8 mouse cellular contexts compared by ENCODE assay signal in the genomic region with DNA sequence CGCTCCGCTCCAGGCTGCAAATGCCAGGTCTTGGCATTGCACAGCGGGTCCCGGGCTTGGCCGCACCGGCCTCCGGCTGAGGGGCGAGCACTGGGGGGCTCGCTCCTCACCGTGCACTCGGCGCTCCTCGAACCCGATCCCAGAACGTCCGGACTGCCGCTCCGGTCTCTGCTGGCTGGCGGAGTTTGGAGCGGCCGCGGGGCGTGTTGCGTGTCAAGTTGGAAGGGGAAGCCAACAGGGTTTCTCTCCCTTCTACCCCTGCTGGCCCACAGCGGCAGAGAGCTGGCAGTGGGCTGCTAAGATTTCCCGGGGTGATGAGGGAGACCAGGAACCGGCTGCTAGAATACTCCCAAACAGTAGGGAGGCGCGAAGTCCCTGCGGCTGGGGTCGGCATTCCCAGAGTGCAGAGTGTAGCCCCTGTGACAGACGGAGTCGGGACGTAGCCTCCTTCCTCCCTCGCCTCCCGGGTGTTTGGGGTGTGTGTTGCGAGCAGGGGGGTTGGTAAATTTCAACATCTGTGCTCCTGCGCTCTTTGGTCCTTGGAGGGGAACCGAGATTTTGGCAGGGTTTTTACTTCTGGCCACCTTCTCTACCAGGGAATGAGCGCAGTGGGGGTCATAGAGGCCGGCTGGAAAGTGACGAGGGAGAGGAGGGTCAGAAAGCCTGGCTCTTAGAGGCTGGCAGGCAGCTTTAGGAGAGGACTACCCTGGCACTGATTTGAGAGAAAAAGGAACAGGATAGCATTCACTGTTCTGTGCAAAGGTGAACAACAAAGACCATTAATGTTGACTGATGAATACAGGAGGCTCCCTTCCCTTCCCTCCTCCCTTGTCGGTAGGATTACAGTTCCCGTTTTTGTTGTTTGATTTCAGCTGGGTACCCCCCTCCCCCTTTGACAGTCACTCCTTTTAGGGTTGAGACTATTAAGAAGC. TPM values are rescaled to one million over a fixed set of nuclear protein-coding genes. Genes with fewer than 3 reads are reported as not detected.
DNase-seq lines count a peak whose midpoint lies in the region; ATAC-seq and TF ChIP-seq lines count a peak whose summit lies in the region.

No protein-coding gene starts in this region.

- no peak for TF ChIP-seq POLR2A in spleen, adult 2 months (IDR thresholded peaks at IDR 0.05; ENCODE audit: low read depth, low read length)

- peaks cover 25% of the 10 kb centered on the region for H3K4me1 ChIP-seq in hindbrain, embryonic 15.5 days (replicated peaks)
- peaks cover 6% of the 10 kb centered on the region; the same call in 1 of the 2 replicates for H3K4me1 ChIP-seq in spleen, adult 2 months (ENCODE audit: control insufficient read depth, insufficient read depth, insufficient read length)

- DNase-seq in ovary, postnatal 10 days (ENCODE audit: low spot score), result peak; percentile 25
- no peak for DNase-seq in ovary, adult 18-20 months (ENCODE audit: low spot score)
- peak; percentile 85 for DNase-seq in cerebellum, adult 9-11 months
- DNase-seq in gastrocnemius, adult 18-20 months (ENCODE audit: low spot score), result peak; percentile 38
- DNase-seq in left cerebral cortex, postnatal 4 days, result peak; percentile 62
- DNase-seq in mesoderm, embryonic 11.5 days (ENCODE audit: low read depth, low spot score), result peak; percentile 59
- no peak for DNase-seq in spleen, adult 2 months (ENCODE audit: low read depth in 1 of 2, low spot score in 2 of 2)

- H3K9me3 ChIP-seq in hindbrain, embryonic 15.5 days, result no peaks in the 10 kb centered on the region

- peak overlapping the region; percentile 85 for H3K9ac ChIP-seq in hindbrain, embryonic 15.5 days

- peak overlapping the region; percentile 68 for H3K4me2 ChIP-seq in hindbrain, embryonic 15.5 days

- H3K36me3 ChIP-seq in hindbrain, embryonic 15.5 days, result no peaks in the 10 kb centered on the region
- H3K36me3 ChIP-seq in spleen, adult 2 months (ENCODE audit: control insufficient read depth, insufficient read depth, low read length), result no peaks in the 10 kb centered on the region

- H3K27me3 ChIP-seq in hindbrain, embryonic 15.5 days, result no peaks in the 10 kb centered on the region
- H3K27me3 ChIP-seq in spleen, adult 2 months (ENCODE audit: control insufficient read depth, insufficient read depth, low read length), result peaks cover 10% of the 10 kb centered on the region

- WGBS in hindbrain, embryonic 15.5 days, result 0% methylated on average over 44 of the region's 44 CpGs
- under 1% methylated on average over 44 of the region's 44 CpGs for WGBS in spleen, adult 2 months

- peak overlapping the region; percentile 83 for H3K4me3 ChIP-seq in hindbrain, embryonic 15.5 days
- H3K4me3 ChIP-seq in spleen, adult 2 months (ENCODE audit: extremely low read depth, insufficient read depth, insufficient read length), result peak overlapping the region; percentile 74

- no peak for TF ChIP-seq CTCF in spleen, adult 2 months (IDR thresholded peaks at IDR 0.05; ENCODE audit: extremely low read depth, insufficient read depth, insufficient read length, insufficient replicate concordance)

- ATAC-seq in hindbrain, embryonic 15.5 days (ENCODE audit: low FRiP score, low read depth), result peak; percentile 12

- intact Hi-C loops in left cerebral cortex, postnatal 4 days (cut with DNase I), result loop anchor here (5.0 to 10.0 kb wide), 3 partner anchors 189 to 368 kb away; no protein-coding TSS in a partner anchor

- peak overlapping the region; percentile 92 for H3K27ac ChIP-seq in hindbrain, embryonic 15.5 days (replicated peaks)
- H3K27ac ChIP-seq in spleen, adult 2 months (ENCODE audit: insufficient read depth, low read length), result peak overlapping the region; percentile 2; the same call in 1 of the 2 replicates

RNA-seq across cellular contexts. Expression of a gene that starts 1.0 kb away (rescaled TPM):
- total RNA-seq in gastrocnemius, adult 18-20 months (2021), result 10 to 100 TPM in 1 of 2 experiments, 1 to 10 TPM in 1; 8.2 to 10.1 TPM
- 30.4 and 31.0 TPM in 2 replicates for polyA plus RNA-seq in hindbrain, embryonic 15.5 days (2015; fragmentation: Nextera tagmentation; extraction: Ambion mirVana)
- 10 to 100 TPM; 61.4 to 62.9 TPM for total RNA-seq in left cerebral cortex, postnatal 4 days (2021)
- polyA plus RNA-seq in spleen, adult 2 months (2012; rRNA removed), result 2.3 and 2.8 TPM in 2 replicates

RNA-seq across cellular contexts. Expression of a gene that starts 1.0 kb away (rescaled TPM):
- 1 to 10 TPM; 8.0 to 9.1 TPM for total RNA-seq in gastrocnemius, adult 18-20 months (2021)
- polyA plus RNA-seq in hindbrain, embryonic 15.5 days (2015; fragmentation: Nextera tagmentation; extraction: Ambion mirVana), result 29.5 and 31.9 TPM in 2 replicates
- 10 to 100 TPM; 21.4 to 23.6 TPM for total RNA-seq in left cerebral cortex, postnatal 4 days (2021)
- 2.7 and 2.8 TPM in 2 replicates for polyA plus RNA-seq in spleen, adult 2 months (2012; rRNA removed)

Comparison
In these comparisons a context has a peak if more than half of its experiments do, and no peak if none do; other contexts are left out.
1. DNase-seq: peak in ovary, postnatal 10 days (single experiment), cerebellum, adult 9-11 months (single experiment), gastrocnemius, adult 18-20 months (single experiment), left cerebral cortex, postnatal 4 days (single experiment) and mesoderm, embryonic 11.5 days (single experiment); none in ovary, adult 18-20 months (single experiment) and spleen, adult 2 months (0 of 2).
2. RNA of a gene that starts 1.0 kb away (total RNA-seq): 61.4 to 62.9 TPM in left cerebral cortex, postnatal 4 days; 8.2 to 10.1 TPM in gastrocnemius, adult 18-20 months; every median in the first group is over 4 times any median in the second.